Mouse (Mus musculus) Muller cell, postnatal 12 days (primary cell): ENCODE measurements at regions not wholly inside any gene's neighbourhood (a gene's known extent, or its start where the extent isn't known, plus 50 kb on each side); places are given as distances from the start of the nearest gene placed in this dataset.
A peak's percentile ranks its signal among the peaks of the same experiment; 100 is the strongest.

Experiments
- DNase-seq: peaks from one replicate; pipeline ENCODE4 v3.0.0-alpha.2; 2015; ENCODE audit errors: inconsistent ontology term

GRCm38 (mm10) chr8:47769452-47769851 lies 52.5 kb upstream of the Cldn24 start:
- no peak for DNase-seq

GRCm38 (mm10) chr8:47768751-47769150 lies 53.2 kb upstream of the Cldn24 start:
- no peak for DNase-seq

DNA sequence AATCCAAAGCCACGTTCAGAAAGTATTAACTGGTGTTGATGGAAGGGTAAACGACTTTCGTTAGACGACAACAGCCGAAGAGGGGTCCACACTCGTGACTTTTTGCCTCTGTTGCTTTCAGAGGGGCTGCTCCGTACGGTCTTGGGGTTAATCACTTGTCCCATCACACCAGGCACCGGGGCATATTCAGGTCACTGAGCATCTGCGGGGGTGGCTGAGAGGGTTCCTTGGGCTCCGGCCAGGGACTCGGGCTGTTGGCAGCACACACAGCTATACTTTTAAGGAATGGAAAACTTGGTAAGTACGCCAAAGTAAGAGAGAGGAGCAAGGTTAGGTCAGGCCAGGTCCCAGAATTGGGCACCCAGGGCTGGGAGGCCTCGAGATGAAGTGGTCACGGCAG lies 50.7 kb upstream of the Cdkn2aip start:
- peak; percentile 97 for DNase-seq

DNA sequence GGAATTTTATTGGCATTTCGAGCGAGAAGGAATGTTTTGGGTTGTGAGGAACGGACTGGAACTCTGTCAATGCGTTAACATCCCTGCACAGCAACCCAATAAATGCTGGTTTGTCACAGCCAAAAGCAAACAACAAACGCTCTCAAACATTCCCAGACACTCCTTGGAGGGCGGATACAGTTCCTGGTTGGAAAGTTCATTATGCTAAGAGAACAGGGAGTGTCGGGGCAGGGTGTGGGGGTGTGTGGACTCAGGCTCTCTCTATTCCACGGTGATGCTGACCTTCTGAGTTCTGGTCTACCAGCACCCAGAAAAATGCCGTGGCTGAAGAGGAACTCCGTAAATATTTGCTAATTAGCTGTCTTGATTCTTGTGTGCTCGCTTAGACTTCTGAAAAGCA lies 50.3 kb upstream of the Cdkn2aip start:
- no peak for DNase-seq
